Mouse (Mus musculus) adrenal gland, adult 2 months (tissue): ENCODE data around the gene Trim7. TPM values are rescaled to one million over a fixed set of nuclear protein-coding genes. Genes with fewer than 3 reads are reported as not detected.
"Not testable (repeated sequence)": the region's sequence is repeated elsewhere in the genome, so short reads cannot be mapped to it uniquely, and the experiment has no call there.

Experiments
- DNase-seq: peaks from one replicate; pipeline ENCODE4 v3.0.0; 2021
- polyA plus RNA-seq: library from polyadenylated mRNA; depleted of rRNA; stranded (reverse); fragments of >200 nt; gene quantifications from 2 replicates; pipeline ENCODE4 v1.2.3, GENCODE M21; 2012
- total RNA-seq, 2 experiments: library from RNA; stranded (reverse); gene quantifications; 2 replicates each; pipeline ENCODE4 v1.2.3; 2021

Gene Trim7
- total and polyA plus RNA-seq, 3 experiments, result 8.8 to 16.5 (median 9.0) TPM

- DNase-seq, result no peak
Measured at GRCm38 (mm10) chr11:48801831-48802772, 23.8 kb upstream of the Trim7 start.

GRCm38 (mm10) chr11:48803988-48804387 is 22.0 kb upstream of the Trim7 start:
- no peak for DNase-seq

GRCm38 (mm10) chr11:48804922-48805321 is 21.0 kb upstream of the Trim7 start:
- no peak for DNase-seq

GRCm38 (mm10) chr11:48806856-48807562 is 18.9 kb upstream of the Trim7 start:
- no peak for DNase-seq

- DNase-seq, result no peak
Measured at GRCm38 (mm10) chr11:48807563-48808303, 18.2 kb upstream of the Trim7 start.

- DNase-seq, result no peak
Measured at GRCm38 (mm10) chr11:48808304-48808646, 17.7 kb upstream of the Trim7 start.

GRCm38 (mm10) chr11:48808737-48809433 is 17.1 kb upstream of the Trim7 start:
- no peak for DNase-seq

- DNase-seq, result no peak
Measured at GRCm38 (mm10) chr11:48809434-48809830, 16.5 kb upstream of the Trim7 start.

GRCm38 (mm10) chr11:48810142-48810541 is 15.8 kb upstream of the Trim7 start:
- no peak for DNase-seq

GRCm38 (mm10) chr11:48813782-48814181 is 12.2 kb upstream of the Trim7 start:
- no peak for DNase-seq

GRCm38 (mm10) chr11:48815851-48816250 is 10.1 kb upstream of the Trim7 start:
- DNase-seq, result no peak

GRCm38 (mm10) chr11:48816281-48816781 is 9.6 kb upstream of the Trim7 start:
- peak; percentile 35 for DNase-seq

GRCm38 (mm10) chr11:48816800-48817665 is 8.9 kb upstream of the Trim7 start, which contains the start of gene Trim41:
Gene Trim41 (minus strand): TSS chr11:48817353.
- peak; percentile 99 for DNase-seq

- no peak for DNase-seq
Measured at GRCm38 (mm10) chr11:48817794-48818193, 8.1 kb upstream of the Trim7 start.

- peak; percentile 88 for DNase-seq
Measured at GRCm38 (mm10) chr11:48818346-48818745, 7.6 kb upstream of the Trim7 start.

- no peak for DNase-seq
Measured at GRCm38 (mm10) chr11:48819614-48820307, 6.2 kb upstream of the Trim7 start.

GRCm38 (mm10) chr11:48820308-48820674 is 5.6 kb upstream of the Trim7 start:
- DNase-seq, result no peak

GRCm38 (mm10) chr11:48821299-48821698 is 4.6 kb upstream of the Trim7 start:
- not testable (repeated sequence) for DNase-seq

- no peak for DNase-seq
Measured at GRCm38 (mm10) chr11:48822768-48823512, 3.0 kb upstream of the Trim7 start.
